Comparison of ENCODE assay signal across 8 mouse cellular contexts in genomic region chr11:69766872-69767624, GRCm38 (mm10). TPM values are rescaled to one million over a fixed set of nuclear protein-coding genes. Genes with fewer than 3 reads are reported as not detected.
DNase-seq lines count a peak whose midpoint lies in the region; ATAC-seq lines count a peak whose summit lies in the region.

No protein-coding gene starts in this region.

- no peaks in the 10 kb centered on the region for H3K27me3 ChIP-seq in forebrain, embryonic 14.5 days (replicated peaks; ENCODE audit: control insufficient read depth, insufficient read depth, low read length)
- no peaks in the 10 kb centered on the region for H3K27me3 ChIP-seq in kidney, embryonic 16.5 days (ENCODE audit: insufficient read depth, low read length)
- no peaks in the 10 kb centered on the region for H3K27me3 ChIP-seq in midbrain, embryonic 14.5 days (ENCODE audit: control insufficient read depth, insufficient read depth, low read length)

- H3K4me3 ChIP-seq in forebrain, embryonic 14.5 days (ENCODE audit: low read depth, low read length) = peak overlapping the region; percentile 78
- H3K4me3 ChIP-seq in kidney, embryonic 16.5 days (ENCODE audit: low read length) = peak overlapping the region; percentile 90
- peak overlapping the region; percentile 89 for H3K4me3 ChIP-seq in midbrain, embryonic 14.5 days (replicated peaks; ENCODE audit: low read depth, low read length)

- peaks cover 9% of the 10 kb centered on the region; the same call in 1 of the 2 replicates for H3K4me1 ChIP-seq in forebrain, embryonic 14.5 days (ENCODE audit: control insufficient read depth, insufficient read depth, low read length)
- H3K4me1 ChIP-seq in kidney, embryonic 16.5 days (ENCODE audit: insufficient read depth, low read length) = peaks cover 23% of the 10 kb centered on the region
- peaks cover 11% of the 10 kb centered on the region for H3K4me1 ChIP-seq in midbrain, embryonic 14.5 days (ENCODE audit: control insufficient read depth, insufficient read depth, low read length)

- WGBS in forebrain, embryonic 14.5 days = 68% methylated on average over 13 of the region's 13 CpGs
- WGBS in kidney, embryonic 16.5 days = 57% methylated on average over 13 of the region's 13 CpGs
- WGBS in midbrain, embryonic 14.5 days = 60% methylated on average over 13 of the region's 13 CpGs

- ATAC-seq in forebrain, embryonic 14.5 days = no peak
- no peak for ATAC-seq in kidney, embryonic 16.5 days (ENCODE audit: low FRiP score, low TSS enrichment)
- ATAC-seq in midbrain, embryonic 14.5 days (ENCODE audit: low FRiP score, low TSS enrichment) = no peak
- no peak for ATAC-seq in inflammation-experienced regulatory T-cells, adult 6 months

- DNase-seq in heart, adult 8-10 months (ENCODE audit: low spot score) = peak; percentile 21
- DNase-seq in heart, adult 9 months (ENCODE audit: low spot score in 2 of 2) = no peak
- no peak for DNase-seq in forebrain, embryonic 14.5 days (ENCODE audit: low spot score)
- DNase-seq in midbrain, embryonic 14.5 days = no peak
- DNase-seq in gastrocnemius, adult 8-10 months (ENCODE audit: low spot score in 2 of 2) = no peak
- DNase-seq in layer of hippocampus, postnatal 10 days (ENCODE audit: low spot score in 2 of 2) = no peak

- no peaks in the 10 kb centered on the region for H3K36me3 ChIP-seq in forebrain, embryonic 14.5 days (ENCODE audit: control insufficient read depth, insufficient read depth, low read length)
- H3K36me3 ChIP-seq in kidney, embryonic 16.5 days (ENCODE audit: insufficient read depth, low read length) = no peaks in the 10 kb centered on the region
- 0 out of 2 replicates have a peak, but pooled peaks cover 4% of the 10 kb centered on the region for H3K36me3 ChIP-seq in midbrain, embryonic 14.5 days (ENCODE audit: control insufficient read depth, insufficient read depth, low read length)

- no peak overlapping the region for H3K27ac ChIP-seq in forebrain, embryonic 14.5 days (ENCODE audit: low read depth, low read length)
- peak overlapping the region; percentile 56; the same call in 1 of the 2 replicates for H3K27ac ChIP-seq in kidney, embryonic 16.5 days (ENCODE audit: low read length)
- H3K27ac ChIP-seq in midbrain, embryonic 14.5 days (replicated peaks; ENCODE audit: low read depth, low read length) = peak overlapping the region; percentile 81; the same call in 1 of the 2 replicates

- H3K4me2 ChIP-seq in forebrain, embryonic 14.5 days (ENCODE audit: low read length) = peak overlapping the region; percentile 52
- H3K4me2 ChIP-seq in kidney, embryonic 16.5 days (replicated peaks; ENCODE audit: low read depth, low read length) = peak overlapping the region; percentile 69
- H3K4me2 ChIP-seq in midbrain, embryonic 14.5 days (ENCODE audit: low read length) = peak overlapping the region; percentile 68

- peak overlapping the region; percentile 95 for H3K9ac ChIP-seq in forebrain, embryonic 14.5 days (ENCODE audit: low read length)
- H3K9ac ChIP-seq in kidney, embryonic 16.5 days (replicated peaks; ENCODE audit: low read length) = peak overlapping the region; percentile 96
- H3K9ac ChIP-seq in midbrain, embryonic 14.5 days (replicated peaks; ENCODE audit: low read length) = peak overlapping the region; percentile 98

- no peaks in the 10 kb centered on the region for H3K9me3 ChIP-seq in forebrain, embryonic 14.5 days (replicated peaks; ENCODE audit: control insufficient read depth, low read length)
- H3K9me3 ChIP-seq in kidney, embryonic 16.5 days (ENCODE audit: low read length) = no peaks in the 10 kb centered on the region
- H3K9me3 ChIP-seq in midbrain, embryonic 14.5 days (ENCODE audit: control insufficient read depth, low read length) = no peaks in the 10 kb centered on the region

RNA-seq across cellular contexts. Expression of gene Zbtb4, which starts 1.3 kb away (rescaled TPM):
- total RNA-seq in heart, adult 8-10 months (2022) = 10 to 100 TPM; 43.7 to 52.4 (median 49.3) TPM
- 2.1 and 2.8 TPM in 2 replicates for polyA plus RNA-seq in forebrain, embryonic 14.5 days (2014; fragmentation: Nextera tagmentation; extraction: Ambion mirVana)
- 2.9 TPM in 2 replicates for polyA plus RNA-seq in kidney, embryonic 16.5 days (2015; fragmentation: Nextera tagmentation; extraction: Ambion mirVana)
- 3.8 and 4.2 TPM in 2 replicates for polyA plus RNA-seq in midbrain, embryonic 14.5 days (2014; fragmentation: Nextera tagmentation; extraction: Ambion mirVana)
- total RNA-seq in gastrocnemius, adult 8-10 months (2022) = 10 to 100 TPM; 35.6 to 40.3 (median 38.5) TPM
- 10 to 100 TPM in 2 of 3 experiments, 1 to 10 TPM in 1; 4.3 to 13.9 (median 11.8) TPM for polyA plus RNA-seq in inflammation-experienced regulatory T-cells, adult 6 months (2017; shearing (Covaris generic))
- total RNA-seq in layer of hippocampus, postnatal 10 days (2021) = 10 to 100 TPM; 69.7 to 72.8 TPM

RNA-seq across cellular contexts. Expression of gene Slc35g3, which starts 5.3 kb away (rescaled TPM):
- total RNA-seq in heart, adult 8-10 months (2022) = not detected
- polyA plus RNA-seq in forebrain, embryonic 14.5 days (2014; fragmentation: Nextera tagmentation; extraction: Ambion mirVana) = 0.56 TPM in 1 of 2 replicates, not detected in the other
- 0.25 and 0.64 TPM in 2 replicates for polyA plus RNA-seq in kidney, embryonic 16.5 days (2015; fragmentation: Nextera tagmentation; extraction: Ambion mirVana)
- 0.14 TPM in 1 of 2 replicates, not detected in the other for polyA plus RNA-seq in midbrain, embryonic 14.5 days (2014; fragmentation: Nextera tagmentation; extraction: Ambion mirVana)
- not detected for total RNA-seq in gastrocnemius, adult 8-10 months (2022)
- polyA plus RNA-seq in inflammation-experienced regulatory T-cells, adult 6 months (2017; shearing (Covaris generic)) = not detected
- total RNA-seq in layer of hippocampus, postnatal 10 days (2021) = under 1 TPM in 1 of 2 experiments, not detected in 1; 0.22 TPM

RNA-seq across cellular contexts. Expression of gene Polr2a, which starts 8.6 kb away (rescaled TPM):
- 10 to 100 TPM; 28.5 to 35.7 (median 32.9) TPM for total RNA-seq in heart, adult 8-10 months (2022)
- polyA plus RNA-seq in forebrain, embryonic 14.5 days (2014; fragmentation: Nextera tagmentation; extraction: Ambion mirVana) = 21.1 and 21.3 TPM in 2 replicates
- polyA plus RNA-seq in kidney, embryonic 16.5 days (2015; fragmentation: Nextera tagmentation; extraction: Ambion mirVana) = 28.3 and 33.6 TPM in 2 replicates
- 20.0 and 30.7 TPM in 2 replicates for polyA plus RNA-seq in midbrain, embryonic 14.5 days (2014; fragmentation: Nextera tagmentation; extraction: Ambion mirVana)
- 10 to 100 TPM; 27.8 to 38.4 (median 35.3) TPM for total RNA-seq in gastrocnemius, adult 8-10 months (2022)
- 10 to 100 TPM; 27.3 to 28.4 (median 27.7) TPM for polyA plus RNA-seq in inflammation-experienced regulatory T-cells, adult 6 months (2017; shearing (Covaris generic))
- total RNA-seq in layer of hippocampus, postnatal 10 days (2021) = 10 to 100 TPM; 55.6 to 59.4 TPM

RNA-seq across cellular contexts. Expression of gene Chrnb1, which starts 28.7 kb away (rescaled TPM):
- total RNA-seq in heart, adult 8-10 months (2022) = 1 to 10 TPM; 2.2 to 4.3 (median 3.8) TPM
- 0.68 and 1.4 TPM in 2 replicates for polyA plus RNA-seq in forebrain, embryonic 14.5 days (2014; fragmentation: Nextera tagmentation; extraction: Ambion mirVana)
- 12.9 and 13.8 TPM in 2 replicates for polyA plus RNA-seq in kidney, embryonic 16.5 days (2015; fragmentation: Nextera tagmentation; extraction: Ambion mirVana)
- 0.80 and 1.3 TPM in 2 replicates for polyA plus RNA-seq in midbrain, embryonic 14.5 days (2014; fragmentation: Nextera tagmentation; extraction: Ambion mirVana)
- 10 to 100 TPM; 25.2 to 33.8 (median 28.9) TPM for total RNA-seq in gastrocnemius, adult 8-10 months (2022)
- 1 to 10 TPM; 1.7 to 2.5 (median 1.8) TPM for polyA plus RNA-seq in inflammation-experienced regulatory T-cells, adult 6 months (2017; shearing (Covaris generic))
- total RNA-seq in layer of hippocampus, postnatal 10 days (2021) = 1 to 10 TPM; 1.1 to 1.6 TPM

RNA-seq across cellular contexts. Expression of gene Fgf11, which starts 34.6 kb away (rescaled TPM):
- total RNA-seq in heart, adult 8-10 months (2022) = 1 to 10 TPM; 2.1 to 3.3 (median 2.6) TPM
- 2.9 and 3.0 TPM in 2 replicates for polyA plus RNA-seq in forebrain, embryonic 14.5 days (2014; fragmentation: Nextera tagmentation; extraction: Ambion mirVana)
- polyA plus RNA-seq in kidney, embryonic 16.5 days (2015; fragmentation: Nextera tagmentation; extraction: Ambion mirVana) = 2.6 and 3.0 TPM in 2 replicates
- 3.2 and 3.6 TPM in 2 replicates for polyA plus RNA-seq in midbrain, embryonic 14.5 days (2014; fragmentation: Nextera tagmentation; extraction: Ambion mirVana)
- 1 to 10 TPM; 2.5 to 5.8 (median 4.0) TPM for total RNA-seq in gastrocnemius, adult 8-10 months (2022)
- not detected for polyA plus RNA-seq in inflammation-experienced regulatory T-cells, adult 6 months (2017; shearing (Covaris generic))
- total RNA-seq in layer of hippocampus, postnatal 10 days (2021) = 10 to 100 TPM; 26.8 to 26.9 TPM
